Mouse (Mus musculus): ENCODE measurements around the gene Jmjd1c.

DNA sequence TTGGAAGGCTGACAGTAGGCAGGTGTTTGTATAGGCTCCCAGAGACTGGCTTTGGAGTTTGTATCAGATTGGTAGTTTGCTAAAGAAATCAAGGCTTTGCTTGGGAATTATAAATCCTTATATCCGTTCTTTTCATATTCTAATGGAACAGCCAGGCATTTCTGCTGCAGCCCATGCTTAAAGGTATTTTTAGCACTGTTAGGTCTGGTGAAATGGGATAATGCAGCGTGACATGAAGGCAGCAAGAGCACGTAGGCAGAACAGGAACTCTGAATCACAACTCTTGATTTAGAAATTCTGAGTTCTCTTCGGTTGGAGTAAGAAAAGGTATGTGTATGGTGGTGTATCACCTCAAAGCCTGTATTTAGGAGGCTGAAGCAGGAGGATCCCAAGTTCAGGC lies 28.2 kb downstream of the Jmjd1c start:
- TF ChIP-seq POLR2A (IDR thresholded peaks at IDR 0.05; ENCODE audit: extremely low read depth, insufficient read depth, low read length) (no peak), CTCF (IDR thresholded peaks at IDR 0.05; ENCODE audit: low read depth, low read length) (no peak)
